Mouse (Mus musculus): ENCODE measurements at regions not wholly inside any gene's neighbourhood (a gene's known extent, or its start where the extent isn't known, plus 50 kb on each side); places are given as distances from the start of the nearest gene placed in this dataset.
"Not testable (repeated sequence)": the region's sequence is repeated elsewhere in the genome, so short reads cannot be mapped to it uniquely, and the experiment has no call there.

DNA sequence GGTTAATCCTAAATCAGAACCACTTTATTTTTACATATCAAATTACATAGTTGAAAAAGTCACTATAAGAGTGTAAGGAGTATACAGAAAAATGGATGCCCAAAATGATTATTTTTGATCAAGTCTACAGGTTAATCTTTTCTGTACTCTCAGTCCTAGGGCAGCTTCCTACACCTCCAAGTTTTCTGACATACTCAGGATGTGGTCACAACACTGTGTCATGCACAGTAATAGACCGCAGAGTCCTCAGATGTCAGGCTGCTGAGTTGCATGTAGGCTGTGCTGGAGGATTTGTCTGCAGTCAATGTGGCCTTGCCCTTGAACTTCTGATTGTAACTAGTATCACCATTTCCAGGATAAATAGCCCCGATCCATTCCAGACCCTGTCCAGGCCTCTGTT lies 925.1 kb downstream of the Adam6a start:
- ATAC-seq, result no peak
- 88% methylated on average over 2 of the region's 2 CpGs for WGBS

DNA sequence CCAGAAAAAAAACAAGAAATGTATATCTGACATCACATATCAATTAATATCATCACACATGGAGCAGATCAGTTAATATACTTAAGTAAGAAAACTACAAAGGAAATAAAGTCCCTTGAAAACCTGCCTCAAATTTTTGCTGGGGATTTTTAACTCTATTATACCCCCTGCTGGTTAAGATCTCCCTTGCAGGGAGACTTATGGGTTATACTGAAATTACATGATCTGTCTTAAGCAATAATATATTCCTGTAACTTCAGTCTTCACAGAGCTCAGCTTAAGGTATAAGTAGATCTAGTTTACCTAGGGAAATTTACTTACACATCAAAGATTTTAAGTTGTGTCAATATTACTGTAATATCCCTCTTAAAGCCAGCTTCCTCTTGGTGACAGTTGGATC lies 929.0 kb downstream of the Adam6a start:
- H3K36me3 ChIP-seq; H3K4me3 ChIP-seq (replicated peaks); ATAC-seq; H3K27ac ChIP-seq; H3K4me1 ChIP-seq (replicated peaks); H3K9me3 ChIP-seq; H3K27me3 ChIP-seq (replicated peaks); H3K9ac ChIP-seq; H3K4me2 ChIP-seq (replicated peaks): not testable (repeated sequence)

More for the DNA sequence above, 925.1 kb downstream of the Adam6a start:
- Histone ChIP-seq H3K36me3 (no peaks in the 10 kb centered on the region), H3K9me3 (no peaks in the 10 kb centered on the region), H3K9ac (no peak overlapping the region), H3K4me1 (replicated peaks) (no peaks in the 10 kb centered on the region), H3K27ac (no peak overlapping the region), H3K4me3 (replicated peaks) (no peak overlapping the region), H3K27me3 (replicated peaks) (no peaks in the 10 kb centered on the region), H3K4me2 (replicated peaks) (no peak overlapping the region)

DNA sequence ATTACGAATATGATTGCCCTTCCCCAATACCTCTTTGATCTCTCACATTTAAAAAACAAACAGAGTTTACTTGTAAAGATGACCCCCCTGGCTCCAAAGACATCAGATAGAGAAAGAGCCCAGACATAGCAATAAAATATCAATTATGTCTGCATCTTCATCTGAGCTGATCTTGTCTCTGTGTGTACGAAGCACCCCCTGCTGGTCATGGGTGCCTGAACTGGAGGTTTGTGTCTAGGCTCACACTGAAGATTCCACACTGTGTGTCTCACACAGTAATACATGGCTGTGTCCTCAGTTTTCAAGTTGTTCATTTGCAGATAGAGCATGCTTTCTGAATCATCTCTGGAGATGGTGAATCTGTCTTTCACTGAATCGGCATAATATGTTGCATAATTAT lies 935.0 kb downstream of the Adam6a start:
- no peaks in the 10 kb centered on the region for H3K36me3 ChIP-seq
- 83% methylated on average over 3 of the region's 3 CpGs for WGBS
- no peaks in the 10 kb centered on the region for H3K27me3 ChIP-seq (replicated peaks)
- no peaks in the 10 kb centered on the region for H3K4me1 ChIP-seq (replicated peaks)
- H3K4me3 ChIP-seq (replicated peaks), result no peak overlapping the region
- H3K9ac ChIP-seq, result no peak overlapping the region
- no peak for ATAC-seq
- no peaks in the 10 kb centered on the region for H3K9me3 ChIP-seq
- H3K27ac ChIP-seq, result no peak overlapping the region
- no peak overlapping the region for H3K4me2 ChIP-seq (replicated peaks)

DNA sequence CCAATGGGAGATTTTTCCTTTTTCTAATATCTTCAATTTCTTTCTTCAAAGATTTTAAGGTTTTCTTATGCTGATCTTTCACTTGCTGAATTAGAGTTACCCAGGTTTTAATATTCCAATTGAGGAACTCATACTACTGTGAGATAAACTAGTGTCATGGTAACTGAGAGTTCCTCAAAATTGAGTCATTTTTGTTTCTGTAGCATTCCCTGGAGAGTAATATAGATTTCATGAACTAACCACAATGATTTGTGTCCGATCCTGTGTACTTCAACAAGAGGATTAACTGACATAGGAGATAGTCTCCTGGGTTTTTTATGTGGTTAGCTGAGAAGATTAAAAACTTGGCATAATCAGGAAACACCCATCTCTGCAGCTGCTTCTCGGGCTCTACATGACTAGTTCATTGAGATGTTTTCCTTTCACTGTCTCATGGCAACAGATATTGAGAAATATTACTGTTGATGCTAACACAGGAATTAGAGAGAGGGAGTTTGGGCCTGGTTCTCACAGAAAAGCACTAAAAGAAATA lies 949.9 kb downstream of the Adam6a start:
- H3K36me3 ChIP-seq; H3K27me3 ChIP-seq (replicated peaks); H3K9me3 ChIP-seq; ATAC-seq; H3K9ac ChIP-seq; H3K27ac ChIP-seq; H3K4me1 ChIP-seq (replicated peaks); H3K4me3 ChIP-seq (replicated peaks); H3K4me2 ChIP-seq (replicated peaks): not testable (repeated sequence)
- WGBS, result 61% methylated on average over 2 of the region's 2 CpGs

DNA sequence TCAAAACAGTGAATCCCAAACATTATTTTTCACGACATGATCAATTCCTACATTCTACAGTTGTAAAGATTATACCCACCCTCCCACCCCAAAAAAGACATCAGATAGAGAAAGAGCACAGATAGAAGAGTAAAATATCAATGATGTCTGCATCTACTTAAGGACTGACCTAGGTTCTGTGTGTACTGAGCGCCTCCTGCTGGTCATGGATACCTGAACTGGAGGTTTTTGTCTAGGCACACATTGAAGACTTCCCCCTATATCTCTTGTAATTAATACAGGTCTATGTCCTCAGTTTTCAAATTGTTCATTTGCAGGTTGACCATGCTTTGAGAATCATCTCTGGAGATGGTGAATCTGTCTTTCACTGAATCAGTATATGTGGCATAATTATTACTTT lies 952.0 kb downstream of the Adam6a start:
- Histone ChIP-seq H3K9me3 (no peaks in the 10 kb centered on the region), H3K27ac (no peak overlapping the region), H3K9ac (no peak overlapping the region), H3K36me3 (no peaks in the 10 kb centered on the region), H3K4me3 (replicated peaks) (no peak overlapping the region), H3K4me2 (replicated peaks) (no peak overlapping the region), H3K27me3 (replicated peaks) (no peaks in the 10 kb centered on the region), H3K4me1 (replicated peaks) (no peaks in the 10 kb centered on the region)
- no peak for ATAC-seq
- WGBS, result 32% methylated on average over 2 of the region's 2 CpGs

DNA sequence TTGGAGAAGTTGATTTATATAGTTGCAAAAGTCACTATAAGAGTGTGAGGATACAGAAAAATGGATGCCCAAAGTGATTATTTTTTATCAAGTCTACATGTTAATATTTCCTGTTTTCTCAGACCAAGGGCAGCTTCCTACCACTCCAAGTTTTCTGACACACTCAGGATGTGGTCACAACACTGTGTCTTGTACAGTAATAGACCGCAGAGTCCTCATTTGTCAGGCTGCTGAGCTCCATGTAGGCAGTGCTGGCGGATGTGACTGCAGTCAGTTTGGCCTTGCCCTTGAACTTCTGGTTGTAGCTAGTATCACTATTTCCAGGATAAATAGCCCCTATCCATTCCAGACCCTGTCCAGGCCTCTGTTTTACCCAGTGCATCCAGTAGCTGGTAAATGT lies 969.4 kb downstream of the Adam6a start:
- Histone ChIP-seq H3K27ac (no peak overlapping the region), H3K4me3 (replicated peaks) (no peak overlapping the region), H3K36me3 (no peaks in the 10 kb centered on the region), H3K27me3 (replicated peaks) (no peaks in the 10 kb centered on the region), H3K4me2 (replicated peaks) (no peak overlapping the region), H3K9me3 (no peaks in the 10 kb centered on the region), H3K9ac (no peak overlapping the region), H3K4me1 (replicated peaks) (no peaks in the 10 kb centered on the region)
- 88% methylated on average over 2 of the region's 2 CpGs for WGBS
- ATAC-seq, result no peak

DNA sequence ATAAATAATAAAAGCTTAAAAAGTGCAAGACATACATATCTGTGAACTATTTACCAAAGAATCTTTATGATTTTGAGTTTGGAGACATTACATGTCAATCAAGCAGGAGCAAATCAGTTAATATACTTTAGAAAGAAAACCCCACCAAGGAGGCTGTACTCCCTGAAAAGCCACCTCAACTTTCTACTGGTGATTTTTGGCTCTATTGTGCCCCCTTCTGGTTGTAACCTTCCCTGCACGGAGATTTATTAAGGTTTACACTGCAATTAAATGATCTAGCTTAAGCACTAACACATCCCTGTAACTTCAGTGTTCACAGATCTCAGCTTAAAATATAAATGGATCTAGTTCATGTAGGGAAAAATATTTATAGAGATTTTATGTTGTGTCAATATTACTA lies 998.4 kb downstream of the Adam6a start:
- not testable (repeated sequence) for ATAC-seq; H3K27me3 ChIP-seq (replicated peaks); H3K4me2 ChIP-seq (replicated peaks); H3K9me3 ChIP-seq; H3K27ac ChIP-seq; H3K4me1 ChIP-seq (replicated peaks); H3K36me3 ChIP-seq; H3K4me3 ChIP-seq (replicated peaks); H3K9ac ChIP-seq
- 62% methylated on average over 1 of the region's 1 CpGs for WGBS

DNA sequence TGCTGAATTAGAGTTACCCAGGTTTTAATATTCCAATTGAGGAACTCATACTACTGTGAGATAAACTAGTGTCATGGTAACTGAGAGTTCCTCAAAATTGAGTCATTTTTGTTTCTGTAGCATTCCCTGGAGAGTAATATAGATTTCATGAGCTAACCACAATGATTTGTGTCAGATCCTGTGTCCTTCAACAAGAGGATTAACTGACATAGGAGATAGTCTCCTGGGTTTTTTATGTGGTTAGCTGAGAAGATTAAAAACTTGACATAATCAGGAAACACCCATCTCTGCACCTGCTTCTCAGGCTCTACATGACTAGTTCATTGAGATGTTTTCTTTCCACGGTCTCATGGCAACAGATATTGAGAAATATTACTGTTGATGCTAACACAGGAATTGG lies 1001.2 kb downstream of the Adam6a start:
- WGBS, result 68% methylated on average over 1 of the region's 1 CpGs
- not testable (repeated sequence) for H3K36me3 ChIP-seq; H3K4me2 ChIP-seq (replicated peaks); H3K9me3 ChIP-seq; H3K27ac ChIP-seq; H3K9ac ChIP-seq; H3K27me3 ChIP-seq (replicated peaks); H3K4me3 ChIP-seq (replicated peaks); H3K4me1 ChIP-seq (replicated peaks); ATAC-seq

DNA sequence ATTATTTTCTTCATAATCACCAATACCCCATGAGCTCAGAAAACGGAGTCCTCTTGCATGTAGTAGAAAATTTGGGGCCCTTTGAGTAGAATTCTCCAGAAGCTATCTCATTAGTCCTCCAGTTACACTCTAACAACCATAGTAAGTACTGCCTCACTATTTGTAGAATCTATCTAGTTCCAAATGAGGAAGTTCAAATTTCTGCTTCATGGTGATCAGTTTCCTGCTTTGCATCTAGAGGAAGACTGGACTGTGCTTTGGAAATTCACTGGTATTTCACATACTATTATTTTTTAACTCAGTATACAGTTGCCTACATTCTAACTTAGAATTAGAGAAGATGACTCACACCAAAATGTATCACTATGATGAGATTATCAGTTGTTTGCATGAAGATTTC lies 1018.7 kb downstream of the Adam6a start:
- H3K27ac ChIP-seq, result no peak overlapping the region
- no peak for ATAC-seq
- no peak overlapping the region for H3K9ac ChIP-seq
- no peaks in the 10 kb centered on the region for H3K4me1 ChIP-seq (replicated peaks)
- H3K36me3 ChIP-seq, result no peaks in the 10 kb centered on the region
- no peak overlapping the region for H3K4me2 ChIP-seq (replicated peaks)
- H3K4me3 ChIP-seq (replicated peaks), result no peak overlapping the region
- no peaks in the 10 kb centered on the region for H3K27me3 ChIP-seq (replicated peaks)
- 53% methylated on average over 1 of the region's 1 CpGs for WGBS
- H3K9me3 ChIP-seq, result no peaks in the 10 kb centered on the region; the same call in 1 of the 2 replicates

DNA sequence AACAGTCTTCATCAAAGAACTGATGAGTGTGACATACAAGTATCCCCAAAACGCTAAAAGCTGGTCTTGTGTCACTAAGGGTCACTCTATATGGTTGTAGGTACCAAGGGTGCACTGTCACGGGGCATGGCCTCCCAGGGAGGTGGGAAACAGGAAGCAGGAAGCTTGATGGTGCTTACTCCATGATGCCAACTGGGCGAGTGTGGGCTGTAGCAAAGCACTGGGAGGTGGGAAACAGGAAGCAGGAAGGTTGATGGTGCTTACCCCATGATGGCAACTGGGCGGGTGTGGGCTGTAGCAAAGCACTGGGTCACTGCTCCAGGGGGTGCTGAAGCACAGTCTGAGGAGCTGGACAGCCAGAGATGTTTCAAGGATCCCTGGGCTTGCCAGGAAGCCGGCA lies 1019.3 kb downstream of the Adam6a start:
- Histone ChIP-seq H3K9me3 (no peaks in the 10 kb centered on the region; the same call in 1 of the 2 replicates), H3K4me2 (replicated peaks) (no peak overlapping the region), H3K36me3 (no peaks in the 10 kb centered on the region), H3K4me3 (replicated peaks) (no peak overlapping the region), H3K4me1 (replicated peaks) (no peaks in the 10 kb centered on the region), H3K27ac (no peak overlapping the region), H3K27me3 (replicated peaks) (no peaks in the 10 kb centered on the region), H3K9ac (no peak overlapping the region)
- no peak for ATAC-seq
- WGBS, result 59% methylated on average over 5 of the region's 5 CpGs

DNA sequence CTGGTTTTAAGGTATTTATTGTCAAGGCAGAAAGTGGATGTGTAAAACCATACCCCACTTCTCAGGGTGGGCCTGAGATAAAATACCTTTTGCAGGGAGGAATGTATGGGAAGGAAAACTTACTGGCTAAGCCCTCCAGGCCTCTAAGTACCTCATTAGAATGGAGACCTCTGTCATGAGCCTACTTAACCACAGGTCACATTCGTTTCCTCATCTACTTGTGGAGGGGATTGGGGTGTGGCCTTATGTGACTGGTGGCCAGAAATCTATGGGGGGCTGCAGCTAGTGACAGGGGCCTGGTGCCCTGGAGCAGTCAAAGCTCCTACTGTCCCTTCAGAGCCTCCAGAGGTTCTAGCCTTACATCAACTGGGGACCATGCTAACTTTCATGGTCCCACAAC lies 1020.0 kb downstream of the Adam6a start:
- no peak overlapping the region for H3K27ac ChIP-seq
- no peaks in the 10 kb centered on the region; the same call in 1 of the 2 replicates for H3K9me3 ChIP-seq
- ATAC-seq, result no peak
- no peak overlapping the region for H3K4me3 ChIP-seq (replicated peaks)
- H3K9ac ChIP-seq, result no peak overlapping the region
- H3K27me3 ChIP-seq (replicated peaks), result no peaks in the 10 kb centered on the region
- H3K36me3 ChIP-seq, result no peaks in the 10 kb centered on the region
- H3K4me2 ChIP-seq (replicated peaks), result no peak overlapping the region
- no peaks in the 10 kb centered on the region for H3K4me1 ChIP-seq (replicated peaks)
- 58% methylated on average over 1 of the region's 1 CpGs for WGBS

DNA sequence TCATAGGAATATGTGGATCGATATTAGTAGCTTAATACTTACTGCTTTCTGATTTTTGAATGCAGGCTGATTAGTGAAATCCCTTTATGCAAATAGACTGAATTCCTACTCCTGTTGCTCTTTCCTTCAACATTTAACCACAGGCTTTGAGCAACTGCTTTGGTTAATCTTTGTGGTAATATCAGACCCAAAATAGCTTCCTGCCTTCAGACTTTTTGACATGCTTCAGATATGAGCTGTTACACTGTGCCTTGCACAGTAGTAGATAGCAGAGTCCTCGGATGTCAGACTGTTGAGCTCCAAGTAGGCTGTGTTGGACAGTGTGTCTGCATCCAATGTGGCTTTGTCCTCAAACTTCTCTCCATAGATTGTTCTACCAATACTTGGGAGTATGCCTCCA lies 1020.6 kb downstream of the Adam6a start:
- H3K4me2 ChIP-seq (replicated peaks), result no peak overlapping the region
- no peak overlapping the region for H3K9ac ChIP-seq
- no peak overlapping the region for H3K4me3 ChIP-seq (replicated peaks)
- H3K9me3 ChIP-seq, result no peaks in the 10 kb centered on the region; the same call in 1 of the 2 replicates
- H3K27ac ChIP-seq, result no peak overlapping the region
- no peak for ATAC-seq
- no peaks in the 10 kb centered on the region for H3K4me1 ChIP-seq (replicated peaks)
- 71% methylated on average over 2 of the region's 2 CpGs for WGBS
- H3K36me3 ChIP-seq, result no peaks in the 10 kb centered on the region
- no peaks in the 10 kb centered on the region for H3K27me3 ChIP-seq (replicated peaks)

DNA sequence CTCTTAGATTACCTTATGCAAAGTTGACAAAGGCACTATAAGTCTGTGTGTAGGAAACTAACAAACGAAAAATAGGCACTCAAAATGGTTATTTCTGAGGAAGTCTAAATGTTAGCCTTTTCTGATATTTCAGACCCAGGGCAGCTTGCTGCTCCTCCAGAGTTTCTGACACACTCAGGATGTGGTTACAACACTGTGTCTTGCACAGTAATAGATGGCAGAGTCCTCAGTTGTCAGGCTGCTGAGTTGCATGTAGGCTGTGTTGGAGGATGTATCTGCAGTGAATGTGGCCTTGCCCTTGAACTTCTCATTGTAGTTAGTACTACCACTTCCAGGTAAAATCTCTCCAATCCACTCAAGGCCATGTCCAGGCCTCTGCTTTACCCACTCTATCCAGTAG lies 1039.7 kb downstream of the Adam6a start:
- WGBS, result 52% methylated on average over 1 of the region's 1 CpGs
- Histone ChIP-seq H3K36me3 (no peaks in the 10 kb centered on the region), H3K27ac (no peak overlapping the region), H3K9me3 (peaks cover 1% of the 10 kb centered on the region; the same call in 1 of the 2 replicates), H3K4me2 (replicated peaks) (no peak overlapping the region), H3K27me3 (replicated peaks) (no peaks in the 10 kb centered on the region), H3K9ac (no peak overlapping the region), H3K4me1 (replicated peaks) (no peaks in the 10 kb centered on the region), H3K4me3 (replicated peaks) (no peak overlapping the region)
- no peak for ATAC-seq
